Mouse (Mus musculus) E14TG2a.4 (cell line): ENCODE results near the gene Ckm.

Experiments
- CTCF ChIP-seq: conservative IDR thresholded peaks from 2 replicates; pipeline ENCODE4 v1.5.1; 2014; ENCODE audit warnings: low read length
- POU5F1 ChIP-seq: IDR thresholded peaks from 2 replicates; pipeline ENCODE4 v1.6.1; 2014; ENCODE audit warnings: low read length, borderline replicate concordance

- TF ChIP-seq CTCF (no peak), POU5F1 (no peak)
Observed at GRCm38 (mm10) chr7:19416590-19416989, 12.0 kb downstream of the Ckm start.
